Mouse (Mus musculus): Measurements from ENCODE around the gene Cass4.

- TF ChIP-seq EP300 (IDR thresholded peaks at IDR 0.05; ENCODE audit: low read depth in 1 of 2, low read length in 2 of 2) (no peak), CHD1 (IDR thresholded peaks at IDR 0.05; ENCODE audit: low read depth, low read length) (no peak), ETS1 (IDR thresholded peaks at IDR 0.05; ENCODE audit: low read depth, low read length) (no peak), MAX (IDR thresholded peaks at IDR 0.05; ENCODE audit: low read length) (no peak), POLR2A (IDR thresholded peaks at IDR 0.05; ENCODE audit: control insufficient read depth in 1 of 2, insufficient read depth in 1 of 2, low read depth in 1 of 2, low read length in 2 of 2, poor library complexity in 1 of 2) (no peak; a peak in 1 of 4 replicates), SIN3A (IDR thresholded peaks at IDR 0.05; ENCODE audit: low read length) (no peak)
Measured at GRCm38 (mm10) chr2:172381341-172381740, 12.3 kb upstream of the Cass4 start.

Data from MEL (cell line).